Mouse (Mus musculus) testis, postnatal 10 days (tissue): ENCODE data around the gene AC124502.3.
A peak's percentile ranks its signal among the peaks of the same experiment; 100 is the strongest.

Experiments used
- DNase-seq: peaks from one replicate; pipeline ENCODE4 v3.0.0; 2021; ENCODE audit warnings: low spot score

The AC124502.3 gene

GRCm38 (mm10) chr19:5032686-5033085 is 6.0 kb upstream of the AC124502.3 start:
- DNase-seq: no peak

GRCm38 (mm10) chr19:5036577-5036976 is 2.1 kb upstream of the AC124502.3 start:
- no peak for DNase-seq

GRCm38 (mm10) chr19:5037678-5038571 is 766 bp upstream of the AC124502.3 start:
- peak; percentile 86 for DNase-seq

GRCm38 (mm10) chr19:5039301-5040114 is 817 bp downstream of the AC124502.3 start:
- DNase-seq: no peak

GRCm38 (mm10) chr19:5040862-5041523 is 2.3 kb downstream of the AC124502.3 start, which contains the start of gene Brms1:
Brms1 (plus strand) TSS chr19:5041354.
- peak; percentile 94 for DNase-seq

GRCm38 (mm10) chr19:5041588-5041987 is 2.9 kb downstream of the AC124502.3 start:
- DNase-seq: no peak

GRCm38 (mm10) chr19:5045531-5045930 is 6.8 kb downstream of the AC124502.3 start:
- DNase-seq: no peak

- no peak for DNase-seq
Measured at GRCm38 (mm10) chr19:5048138-5049056, 9.7 kb downstream of the AC124502.3 start.

GRCm38 (mm10) chr19:5049325-5049724 is 10.6 kb downstream of the AC124502.3 start:
- DNase-seq: no peak

- DNase-seq: no peak
Measured at GRCm38 (mm10) chr19:5050047-5050905, 11.6 kb downstream of the AC124502.3 start, which contains the start of gene Rin1. Rin1 (plus strand) TSS chr19:5050481.

- no peak for DNase-seq
Measured at GRCm38 (mm10) chr19:5051031-5051430, 12.3 kb downstream of the AC124502.3 start.

GRCm38 (mm10) chr19:5051515-5051914 is 12.8 kb downstream of the AC124502.3 start:
- no peak for DNase-seq

- peak; percentile 41 for DNase-seq
Measured at GRCm38 (mm10) chr19:5052166-5052822, 13.6 kb downstream of the AC124502.3 start.

GRCm38 (mm10) chr19:5052853-5053252 is 14.2 kb downstream of the AC124502.3 start:
- DNase-seq: no peak

GRCm38 (mm10) chr19:5053909-5054308 is 15.2 kb downstream of the AC124502.3 start:
- peak; percentile 85 for DNase-seq

GRCm38 (mm10) chr19:5056251-5056650 is 17.6 kb downstream of the AC124502.3 start:
- DNase-seq: peak; percentile 59

- DNase-seq: no peak
Measured at GRCm38 (mm10) chr19:5057876-5058775, 19.4 kb downstream of the AC124502.3 start.
